Mouse (Mus musculus) ovary, postnatal 36 days (tissue): Measurements from ENCODE around the gene Ing2.

ENCODE experiments used
- DNase-seq: peaks from one replicate; pipeline ENCODE4 v3.0.0; 2022; ENCODE audit warnings: low spot score, mixed read lengths

The Ing2 gene

GRCm38 (mm10) chr8:47675786-47676185, 430 bp upstream of the Ing2 start:
- no peak for DNase-seq

GRCm38 (mm10) chr8:47674140-47674776, 1.1 kb downstream of the Ing2 start:
- DNase-seq = no peak

GRCm38 (mm10) chr8:47673317-47674139, 1.8 kb downstream of the Ing2 start:
- peak; percentile 91 for DNase-seq

GRCm38 (mm10) chr8:47664231-47664785, 11.0 kb downstream of the Ing2 start:
- no peak for DNase-seq

- no peak for DNase-seq
Observed at GRCm38 (mm10) chr8:47663201-47663600, 12.2 kb downstream of the Ing2 start.

GRCm38 (mm10) chr8:47662716-47663115, 12.6 kb downstream of the Ing2 start:
- no peak for DNase-seq

GRCm38 (mm10) chr8:47660394-47660793, 15.0 kb downstream of the Ing2 start:
- DNase-seq = no peak

GRCm38 (mm10) chr8:47659463-47659862, 15.9 kb downstream of the Ing2 start:
- no peak for DNase-seq

GRCm38 (mm10) chr8:47654406-47654805, 20.9 kb downstream of the Ing2 start:
- no peak for DNase-seq

GRCm38 (mm10) chr8:47652737-47653076, 22.6 kb downstream of the Ing2 start:
- no peak for DNase-seq

GRCm38 (mm10) chr8:47651913-47652736, 23.2 kb downstream of the Ing2 start:
- DNase-seq = no peak

GRCm38 (mm10) chr8:47650853-47651252, 24.5 kb downstream of the Ing2 start:
- DNase-seq = no peak

GRCm38 (mm10) chr8:47649551-47649950, 25.8 kb downstream of the Ing2 start:
- no peak for DNase-seq

GRCm38 (mm10) chr8:47642514-47643064, 32.8 kb downstream of the Ing2 start:
- no peak for DNase-seq

GRCm38 (mm10) chr8:47637152-47637551, 38.2 kb downstream of the Ing2 start:
- DNase-seq = no peak

GRCm38 (mm10) chr8:47636032-47636431, 39.3 kb downstream of the Ing2 start:
- DNase-seq = no peak

GRCm38 (mm10) chr8:47634791-47635341, 40.5 kb downstream of the Ing2 start:
- DNase-seq = no peak

GRCm38 (mm10) chr8:47621144-47621543, 54.2 kb downstream of the Ing2 start:
- DNase-seq = no peak
